Mouse (Mus musculus) urinary bladder, postnatal 25 days (tissue): Measurements from ENCODE around the gene Scgb2b19.
"Not testable (repeated sequence)": the region's sequence is repeated elsewhere in the genome, so short reads cannot be mapped to it uniquely, and the experiment has no call there.

Source experiments
- DNase-seq: peaks from one replicate; pipeline ENCODE4 v3.0.0; 2022; ENCODE audit warnings: low spot score

Gene Scgb2b19

GRCm38 (mm10) chr7:33280238-33280637 lies at the start of gene Scgb2b19:
TSS of gene Scgb2b19 (minus strand) at chr7:33280338.
- not testable (repeated sequence) for DNase-seq

- DNase-seq: not testable (repeated sequence)
These were observed 6.9 kb upstream of the Scgb2b19 start, which contains the start of gene Scgb1b19 for GRCm38 (mm10) chr7:33286991-33287390. TSS of gene Scgb1b19 (plus strand) at chr7:33287291.
